Mouse (Mus musculus) kidney, adult 2 months (tissue): ENCODE data around the gene Rnf141. TPM values are rescaled to one million over a fixed set of nuclear protein-coding genes. Genes with fewer than 3 reads are reported as not detected.

ENCODE experiments used
- DNase-seq: peaks from one replicate; pipeline ENCODE4 v3.0.0; 2021
- H3K27ac ChIP-seq: fragments of 200-500 bp; 2 replicates; pipeline ENCODE4 v1.5.1; 2012; ENCODE audit warnings: low read depth, low read length, control low read depth, inconsistent platforms; ENCODE audit not compliant: insufficient read depth
- H3K27me3 ChIP-seq: fragments of 200-500 bp; replicated peaks from 2 replicates; pipeline ENCODE4 v1.6.1; 2012; ENCODE audit warnings: mild to moderate bottlenecking, moderate library complexity, low read length, inconsistent platforms; ENCODE audit not compliant: control insufficient read depth, insufficient read depth
- H3K36me3 ChIP-seq: fragments of 200-500 bp; 2 replicates; pipeline ENCODE4 v1.6.1; 2012; ENCODE audit warnings: mild to moderate bottlenecking, moderate library complexity, low read length, inconsistent platforms; ENCODE audit not compliant: control insufficient read depth, insufficient read depth
- H3K4me1 ChIP-seq: fragments of 200-500 bp; 2 replicates; pipeline ENCODE4 v1.6.1; 2011; ENCODE audit warnings: low read length; ENCODE audit not compliant: control insufficient read depth, insufficient read depth
- H3K4me3 ChIP-seq: fragments of 200-500 bp; 2 replicates; pipeline ENCODE4 v1.5.1; 2011; ENCODE audit warnings: mild to moderate bottlenecking, low read depth, low read length, control low read depth; ENCODE audit not compliant: insufficient read depth
- CTCF ChIP-seq: fragments of 200-500 bp; conservative IDR thresholded peaks from 2 replicates; pipeline ENCODE4 v1.5.1; 2011; ENCODE audit warnings: low read depth, mild to moderate bottlenecking, control low read depth, low read length, moderate library complexity, mixed read lengths; ENCODE audit not compliant: insufficient read depth, insufficient read length
- POLR2A ChIP-seq: fragments of 200-500 bp; IDR thresholded peaks from one replicate; pipeline ENCODE4 v1.6.1; 2011; ENCODE audit warnings: low read depth, low read length, control low read depth
- WGBS: fragments of 180-500 bp; shearing (Covaris S2); methylation state at CpG from one replicate; pipeline ENCODE4 v1.1.7; 2018; 5-methylcytosine and 5-hydroxymethylcytosine counted together
- polyA plus RNA-seq: library from polyadenylated mRNA; depleted of rRNA; stranded (reverse); fragments of >200 nt; gene quantifications from 2 replicates; pipeline ENCODE4 v1.2.3, GENCODE M21; 2012

The Rnf141 gene
- polyA plus RNA-seq, 1 experiment, result 19.3 TPM

GRCm38 (mm10) chr7:110834018-110834417, 10.2 kb downstream of the Rnf141 start:
- Histone ChIP-seq H3K4me1 (no peaks in the 10 kb centered on the region; the same call in 1 of the 2 replicates), H3K36me3 (no peaks in the 10 kb centered on the region), H3K27me3 (no peaks in the 10 kb centered on the region), H3K4me3 (no peak overlapping the region), H3K27ac (no peak overlapping the region)
- DNase-seq, result no peak
- WGBS, result 98% methylated on average over 1 of the region's 1 CpGs
- TF ChIP-seq CTCF (no peak), POLR2A (no peak)

GRCm38 (mm10) chr7:110833024-110833423, 11.2 kb downstream of the Rnf141 start:
- 73% methylated on average over 1 of the region's 1 CpGs for WGBS
- DNase-seq, result no peak
- H3K4me1 ChIP-seq, result no peaks in the 10 kb centered on the region; the same call in 1 of the 2 replicates
- TF ChIP-seq CTCF (no peak), POLR2A (no peak)
- no peak overlapping the region for H3K4me3 ChIP-seq
- no peak overlapping the region for H3K27ac ChIP-seq
- no peaks in the 10 kb centered on the region for H3K27me3 ChIP-seq
- peaks cover 1% of the 10 kb centered on the region; the same call in 1 of the 2 replicates for H3K36me3 ChIP-seq

- DNase-seq, result no peak
- 88% methylated on average over 8 of the region's 8 CpGs for WGBS
- Histone ChIP-seq H3K36me3 (peaks cover 3% of the 10 kb centered on the region; the same call in 1 of the 2 replicates), H3K4me1 (no peaks in the 10 kb centered on the region), H3K27ac (no peak overlapping the region), H3K27me3 (no peaks in the 10 kb centered on the region), H3K4me3 (no peak overlapping the region)
- no peak for TF ChIP-seq POLR2A
- no peak for TF ChIP-seq CTCF
Observed at GRCm38 (mm10) chr7:110823995-110824953, 20.0 kb downstream of the Rnf141 start.

- no peak for DNase-seq
- H3K4me1 ChIP-seq, result no peaks in the 10 kb centered on the region
- H3K4me3 ChIP-seq, result no peak overlapping the region
- H3K27me3 ChIP-seq, result no peaks in the 10 kb centered on the region
- peaks cover 3% of the 10 kb centered on the region; the same call in 1 of the 2 replicates for H3K36me3 ChIP-seq
- no peak overlapping the region for H3K27ac ChIP-seq
- 74% methylated on average over 4 of the region's 4 CpGs for WGBS
- TF ChIP-seq CTCF, result no peak
- TF ChIP-seq POLR2A, result no peak
Observed at GRCm38 (mm10) chr7:110823593-110823992, 20.7 kb downstream of the Rnf141 start.

GRCm38 (mm10) chr7:110823076-110823475, 21.2 kb downstream of the Rnf141 start:
- Histone ChIP-seq H3K27me3 (no peaks in the 10 kb centered on the region), H3K27ac (no peak overlapping the region), H3K4me3 (no peak overlapping the region), H3K4me1 (no peaks in the 10 kb centered on the region), H3K36me3 (0 out of 2 replicates have a peak, but pooled peaks cover 2% of the 10 kb centered on the region)
- WGBS, result 54% methylated on average over 8 of the region's 8 CpGs
- TF ChIP-seq POLR2A (no peak), CTCF (no peak)
- DNase-seq, result no peak

- Histone ChIP-seq H3K36me3 (0 out of 2 replicates have a peak, but pooled peaks cover 2% of the 10 kb centered on the region), H3K27me3 (no peaks in the 10 kb centered on the region), H3K27ac (no peak overlapping the region), H3K4me3 (no peak overlapping the region), H3K4me1 (no peaks in the 10 kb centered on the region)
- TF ChIP-seq POLR2A (no peak), CTCF (no peak)
- no peak for DNase-seq
- 66% methylated on average over 4 of the region's 4 CpGs for WGBS
Observed at GRCm38 (mm10) chr7:110822055-110822454, 22.2 kb downstream of the Rnf141 start.

GRCm38 (mm10) chr7:110821653-110822052, 22.6 kb downstream of the Rnf141 start:
- WGBS, result 50% methylated on average over 3 of the region's 3 CpGs
- no peak for TF ChIP-seq POLR2A
- TF ChIP-seq CTCF, result no peak

More at GRCm38 (mm10) chr7:110821653-110822052, 22.6 kb downstream of the Rnf141 start:
- H3K36me3 ChIP-seq, result no peaks in the 10 kb centered on the region
- no peaks in the 10 kb centered on the region for H3K27me3 ChIP-seq
- peak; percentile 24 for DNase-seq
- no peaks in the 10 kb centered on the region for H3K4me1 ChIP-seq
- no peak overlapping the region for H3K4me3 ChIP-seq
- H3K27ac ChIP-seq, result no peak overlapping the region
